Mouse (Mus musculus) CD8-positive naive resting alpha-beta T cell, adult 2 months (primary cell): Measurements from ENCODE around the gene Nmur1.
A peak's percentile ranks its signal among the peaks of the same experiment; 100 is the strongest.

Experiments
- DNase-seq, 2 experiments: peaks; one replicate each; pipeline ENCODE4 v3.0.0; 2022; ENCODE audit warnings: low read depth in 2 of 2, low spot score in 2 of 2

Nmur1 gene

DNA sequence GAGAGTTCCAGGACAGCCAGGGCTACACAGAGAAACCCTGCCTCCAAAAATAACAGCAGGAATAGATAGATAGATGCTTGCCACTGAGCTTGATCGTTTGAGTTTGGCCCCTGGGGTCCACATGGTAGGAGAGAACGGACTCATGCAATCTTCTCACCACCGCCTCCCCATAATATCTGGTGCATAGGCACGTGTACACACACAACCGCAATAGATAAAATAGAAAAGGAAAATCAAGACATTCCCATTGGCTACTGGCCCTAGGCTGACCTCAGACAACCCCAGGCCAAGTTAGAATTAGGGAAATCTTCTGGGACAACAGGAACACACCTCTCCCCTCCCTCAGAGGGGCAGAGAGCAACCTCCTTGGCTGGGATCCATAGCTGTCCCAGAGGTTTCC, 11.3 kb downstream of the Nmur1 start:
- no peak for DNase-seq

- no peak for DNase-seq
These were observed 16.6 kb downstream of the Nmur1 start for GRCm38 (mm10) chr1:86409476-86409875.

- no peak for DNase-seq
These were observed 17.5 kb downstream of the Nmur1 start for GRCm38 (mm10) chr1:86408515-86408914.

- DNase-seq, result peak in 1 of 2 experiments; percentile 9
These were observed 19.1 kb downstream of the Nmur1 start for GRCm38 (mm10) chr1:86406914-86407313.

DNA sequence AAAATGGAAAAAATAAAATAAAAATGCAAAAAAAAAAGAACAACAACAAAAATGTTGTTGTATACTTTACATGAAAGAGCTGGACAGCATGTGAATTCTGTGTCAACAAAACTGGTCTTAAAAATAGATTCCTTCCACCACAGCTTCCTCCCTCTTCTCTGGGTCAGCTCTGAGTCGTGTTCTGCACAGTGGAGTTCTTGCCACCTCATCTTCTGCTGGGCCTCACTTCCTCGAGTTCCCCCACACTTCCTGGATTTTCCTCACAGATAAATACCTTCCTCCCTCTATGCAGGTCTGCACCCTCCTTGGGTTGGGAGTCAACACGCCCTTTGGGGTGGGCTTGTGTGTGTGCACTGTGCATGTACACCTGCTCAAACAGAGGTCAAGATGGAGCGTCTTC, 19.7 kb downstream of the Nmur1 start:
- DNase-seq, result no peak

GRCm38 (mm10) chr1:86404834-86405233, 21.2 kb downstream of the Nmur1 start:
- DNase-seq, result peak; percentile 17 to 52

DNA sequence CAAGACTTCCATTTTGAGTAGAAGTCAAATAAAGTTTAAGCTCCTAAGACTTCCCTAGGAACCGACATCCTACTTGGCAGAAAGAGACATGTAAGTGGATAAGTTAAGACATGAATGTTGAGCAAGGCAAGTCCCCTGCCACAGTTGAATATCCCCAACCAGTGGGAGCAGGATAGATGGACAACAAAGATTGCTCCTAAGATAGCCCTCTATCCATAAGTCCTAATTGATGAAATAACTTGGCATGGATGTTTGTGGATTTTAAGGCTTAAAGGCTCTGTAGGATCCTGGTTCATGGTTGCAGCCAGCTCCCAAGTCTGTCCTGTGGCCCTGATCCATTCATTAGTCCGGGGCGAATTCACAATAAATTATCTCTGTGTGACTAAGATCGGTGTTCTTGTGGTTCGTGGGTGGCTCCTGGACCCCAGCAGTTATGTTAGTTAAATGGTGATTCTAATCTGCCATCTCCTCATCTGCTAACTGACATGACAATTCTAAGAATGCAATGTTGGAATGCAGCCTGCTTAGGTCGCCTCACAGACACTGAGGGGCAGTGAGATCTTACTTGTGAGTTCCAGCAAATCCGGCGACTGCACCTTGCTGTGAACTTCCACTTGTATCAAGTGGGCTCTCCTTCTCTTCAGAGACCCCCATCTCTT, 25.8 kb downstream of the Nmur1 start:
- DNase-seq, result no peak

DNA sequence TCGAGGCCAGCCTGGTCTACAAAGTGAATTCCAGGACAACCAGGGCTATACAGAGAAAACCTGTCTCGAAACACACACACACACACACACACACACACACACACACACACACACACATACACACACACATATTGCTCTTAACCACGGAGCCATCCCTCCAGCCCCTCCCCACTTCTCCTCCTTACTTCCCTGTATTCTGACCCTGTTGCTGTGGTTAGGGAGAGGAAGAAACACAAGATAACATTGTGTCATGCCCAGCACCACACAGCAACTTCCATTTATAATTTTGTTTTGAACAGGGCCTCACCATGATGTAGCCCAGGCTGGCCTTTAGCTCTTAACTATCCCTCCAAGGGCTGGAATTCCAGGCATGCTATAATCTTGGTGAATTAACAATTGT, 26.7 kb downstream of the Nmur1 start:
- DNase-seq, result no peak

- DNase-seq, result no peak
These were observed 27.8 kb downstream of the Nmur1 start for GRCm38 (mm10) chr1:86398222-86398621.

- DNase-seq, result no peak
These were observed 28.4 kb downstream of the Nmur1 start for GRCm38 (mm10) chr1:86397621-86398020.

DNA sequence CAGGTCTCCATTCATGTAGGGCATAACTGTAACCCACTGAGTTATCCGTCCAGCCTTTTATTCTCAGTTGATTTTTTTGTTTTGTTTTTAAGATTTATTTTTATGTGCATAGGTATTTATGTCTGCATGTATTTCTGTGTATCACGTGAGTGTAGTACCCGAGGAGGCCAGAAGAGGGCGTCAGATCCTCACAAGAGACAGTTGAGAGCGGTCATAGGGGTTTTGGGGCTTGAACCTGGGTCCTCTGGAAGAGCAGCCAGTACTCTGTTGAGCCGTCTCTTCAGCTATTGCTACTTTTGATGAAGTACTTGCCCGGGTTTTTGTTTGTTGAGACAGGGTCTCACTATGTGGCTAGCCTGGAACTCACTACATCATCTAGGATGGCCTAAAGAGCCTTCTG, 30.1 kb downstream of the Nmur1 start:
- DNase-seq, result no peak

DNA sequence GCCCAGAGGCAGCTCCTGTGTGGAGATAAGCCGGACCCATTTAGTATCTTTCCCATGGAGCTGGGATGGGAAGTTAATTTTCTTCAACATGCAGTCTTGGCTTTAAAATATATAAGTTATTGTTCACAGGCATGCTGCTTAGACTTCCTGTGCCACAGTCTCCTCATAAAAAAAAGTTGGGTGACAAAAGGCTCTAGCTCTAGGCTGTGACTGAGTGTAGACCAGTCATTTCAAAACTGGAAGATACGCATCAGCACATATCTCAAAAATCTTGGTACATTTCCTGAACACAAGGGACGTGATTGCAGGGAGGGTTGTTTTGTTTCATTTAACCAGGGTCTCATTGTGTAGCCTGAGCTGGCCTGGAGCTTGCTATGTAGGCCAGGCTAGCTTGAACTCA, 31.8 kb downstream of the Nmur1 start:
- DNase-seq, result no peak

GRCm38 (mm10) chr1:86393219-86393618, 32.8 kb downstream of the Nmur1 start:
- DNase-seq, result no peak

DNA sequence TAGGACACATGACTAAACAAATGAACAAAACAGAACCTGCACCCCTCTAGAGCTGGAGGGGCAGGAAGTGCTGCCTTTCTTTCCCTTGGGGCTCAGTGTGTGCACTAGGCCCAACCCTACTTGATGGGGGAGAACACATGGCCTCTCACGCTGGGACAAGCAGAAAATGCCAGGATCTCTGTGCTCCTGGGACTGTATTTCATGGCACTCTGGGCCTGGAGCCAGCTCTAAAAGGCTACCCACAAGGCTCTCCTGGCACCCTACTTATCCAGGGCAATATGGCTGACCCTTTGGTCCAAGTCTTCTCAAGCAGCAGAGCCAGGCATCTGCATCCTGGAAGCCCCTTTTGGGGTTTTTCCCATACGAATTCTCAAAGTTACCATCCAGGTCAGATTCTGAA, 34.6 kb downstream of the Nmur1 start:
- no peak for DNase-seq

GRCm38 (mm10) chr1:86389230-86389629, 36.8 kb downstream of the Nmur1 start:
- DNase-seq, result peak; percentile 73 to 74

GRCm38 (mm10) chr1:86381027-86381426, 45.0 kb downstream of the Nmur1 start:
- DNase-seq, result peak; percentile 16 to 25

- no peak for DNase-seq
These were observed 46.9 kb downstream of the Nmur1 start for GRCm38 (mm10) chr1:86379161-86379569.

- DNase-seq, result no peak
These were observed 47.4 kb downstream of the Nmur1 start for GRCm38 (mm10) chr1:86378662-86379061.

DNA sequence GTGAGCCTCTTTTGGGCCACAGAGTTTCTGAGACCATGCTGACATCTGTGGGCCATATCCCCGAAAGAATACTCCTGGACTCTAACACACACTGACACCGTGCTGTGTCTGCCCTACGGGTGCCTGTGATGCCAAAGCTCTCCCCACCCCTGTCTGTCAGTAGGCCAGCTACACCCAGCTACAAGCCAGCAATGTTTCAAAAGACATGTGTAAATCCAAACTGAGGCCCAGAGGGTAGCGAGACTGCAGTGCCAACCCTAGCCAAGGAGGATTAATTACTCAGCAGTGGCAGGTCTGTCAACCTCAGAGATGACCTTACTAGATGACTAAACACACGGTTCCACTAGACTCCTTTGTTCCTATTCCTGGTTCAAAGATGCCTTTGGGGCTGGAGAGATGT, 49.7 kb downstream of the Nmur1 start:
- no peak for DNase-seq

DNA sequence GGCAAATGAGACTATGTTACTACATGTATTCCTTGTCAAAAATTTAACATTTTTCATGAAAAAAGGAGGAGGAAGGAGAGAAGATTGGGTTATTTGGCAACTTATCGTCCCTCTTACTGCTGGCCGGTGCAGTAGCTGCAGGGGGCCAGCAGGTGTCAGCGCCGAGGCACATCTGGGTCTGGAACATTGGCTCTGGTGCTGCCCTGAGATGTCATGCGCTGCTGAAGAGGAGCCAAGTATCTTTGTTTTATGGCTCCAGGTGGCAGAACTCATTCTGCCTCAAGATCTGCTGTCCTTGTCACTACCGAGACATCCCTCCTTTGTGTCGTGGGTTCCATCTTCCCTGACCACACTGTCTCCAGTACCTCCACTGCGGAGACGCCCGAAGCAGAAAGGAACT, 54.0 kb downstream of the Nmur1 start:
- DNase-seq, result peak; percentile 38 to 40

DNA sequence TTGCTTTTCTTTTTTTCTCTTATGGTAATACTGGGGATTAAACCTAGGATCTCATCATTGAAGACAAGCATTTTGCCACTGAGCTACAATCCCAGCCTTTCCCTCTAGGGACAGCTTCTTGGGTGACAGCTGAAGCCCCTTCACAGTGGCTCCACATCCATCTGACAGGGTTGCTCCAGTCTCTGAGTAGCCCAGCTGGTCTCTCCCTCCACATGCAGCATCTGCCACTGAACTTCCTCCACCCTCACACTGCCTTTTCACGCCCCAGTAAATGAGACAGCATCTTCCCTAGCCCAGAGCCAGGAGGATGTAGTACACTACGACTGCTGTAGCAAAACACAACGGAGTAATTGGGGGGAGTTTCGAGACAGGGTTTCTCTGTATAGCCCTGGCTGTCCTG, 57.9 kb downstream of the Nmur1 start:
- DNase-seq, result no peak

GRCm38 (mm10) chr1:86363671-86364070, 62.4 kb downstream of the Nmur1 start:
- DNase-seq, result peak in 1 of 2 experiments; percentile 34

GRCm38 (mm10) chr1:86361852-86362615, 64.0 kb downstream of the Nmur1 start:
- DNase-seq, result no peak
